Mouse (Mus musculus) testis, adult 2 months (tissue): Measurements from ENCODE around the gene Gm826.

Source experiments
- CTCF ChIP-seq: fragments of 200-500 bp; IDR thresholded peaks from 2 replicates; pipeline ENCODE4 v1.5.1; 2012; ENCODE audit warnings: low read depth, mild to moderate bottlenecking, inconsistent platforms, low read length, moderate library complexity; ENCODE audit not compliant: control insufficient read depth, insufficient read depth, insufficient replicate concordance
- POLR2A ChIP-seq: fragments of 200-500 bp; IDR thresholded peaks from 2 replicates; pipeline ENCODE4 v1.6.1; 2012; ENCODE audit warnings: low read depth, mild to moderate bottlenecking, inconsistent platforms, low read length, moderate library complexity; ENCODE audit not compliant: control insufficient read depth

DNA sequence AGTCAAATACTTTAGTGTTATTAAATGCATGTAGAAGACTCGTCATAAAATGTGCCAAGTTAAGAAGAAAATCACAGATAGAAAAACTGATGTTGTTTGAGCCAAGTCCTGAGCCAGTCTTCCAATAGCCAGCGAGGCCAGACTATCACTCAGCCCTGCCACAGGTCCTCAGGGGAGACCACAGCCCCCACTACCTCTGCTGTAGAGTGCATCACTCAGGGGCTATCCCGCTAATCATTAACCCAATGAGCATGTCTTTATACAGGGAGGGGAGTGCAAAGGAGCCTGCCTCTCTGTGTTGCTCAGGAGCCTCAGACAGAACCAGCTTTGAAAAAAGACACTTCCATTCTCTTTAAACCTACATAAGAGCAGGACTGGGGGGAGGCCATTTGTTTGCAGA lies 49.5 kb upstream of the Gm826 start:
- TF ChIP-seq CTCF (no peak), POLR2A (no peak)
